Mouse (Mus musculus) embryonic facial prominence, embryonic 11.5 days (tissue): ENCODE measurements around the gene AW549877. TPM values are rescaled to one million over a fixed set of nuclear protein-coding genes. Genes with fewer than 3 reads are reported as not detected.
A peak's percentile ranks its signal among the peaks of the same experiment; 100 is the strongest.

Experiments
- ATAC-seq: fragments of 200-750 bp; cut with Nextera tagmentation; replicated peaks from 2 replicates; pipeline ENCODE4 v1.8.0; 2017; ENCODE audit warnings: low read depth; ENCODE audit not compliant: insufficient number of reproducible peaks, low FRiP score, low TSS enrichment
- DNase-seq: peaks from one replicate; pipeline ENCODE4 v3.0.0-alpha.2; 2015; ENCODE audit warnings: low spot score
- H3K27ac ChIP-seq: fragments of 300-500 bp; sonication (generic); replicated peaks from 2 replicates; pipeline ENCODE4 v1.5.1; 2014; ENCODE audit warnings: mild to moderate bottlenecking, low read depth, low read length, control low read depth
- H3K27me3 ChIP-seq: fragments of 300-500 bp; sonication (generic); 2 replicates; pipeline ENCODE4 v1.6.1; 2014; ENCODE audit warnings: mild to moderate bottlenecking, low read length, moderate library complexity, mixed read lengths; ENCODE audit not compliant: control insufficient read depth, insufficient read depth
- H3K36me3 ChIP-seq: fragments of 300-500 bp; sonication (generic); replicated peaks from 2 replicates; pipeline ENCODE4 v1.6.1; 2014; ENCODE audit warnings: low read depth, mild to moderate bottlenecking, low read length, moderate library complexity, mixed read lengths; ENCODE audit not compliant: control insufficient read depth, insufficient read depth
- H3K4me1 ChIP-seq: fragments of 300-500 bp; sonication (generic); 2 replicates; pipeline ENCODE4 v1.6.1; 2014; ENCODE audit warnings: low read length, mixed read lengths; ENCODE audit not compliant: control insufficient read depth, insufficient read depth
- H3K4me2 ChIP-seq: fragments of 300-500 bp; sonication (generic); 2 replicates; pipeline ENCODE4 v1.6.1; 2014; ENCODE audit warnings: low read depth, mild to moderate bottlenecking, control low read depth, low read length, moderate library complexity
- H3K4me3 ChIP-seq: fragments of 300-500 bp; sonication (generic); 2 replicates; pipeline ENCODE4 v1.5.1; 2014; ENCODE audit warnings: low read depth, low read length, control low read depth
- H3K9ac ChIP-seq: fragments of 300-500 bp; sonication (generic); replicated peaks from 2 replicates; pipeline ENCODE4 v1.6.1; 2014; ENCODE audit warnings: mild to moderate bottlenecking, control low read depth, low read length
- H3K9me3 ChIP-seq: fragments of 300-500 bp; sonication (generic); replicated peaks from 2 replicates; pipeline ENCODE4 v1.6.1; 2016; ENCODE audit warnings: mild to moderate bottlenecking, low read length, inconsistent platforms, mixed read lengths; ENCODE audit not compliant: control insufficient read depth
- WGBS: fragments of 180-500 bp; shearing (Covaris S2); extraction: QIAGEN DNeasy Blood & Tissue Kit; methylation state at CpG from one replicate; pipeline ENCODE4 v1.1.7; 2014; 5-methylcytosine and 5-hydroxymethylcytosine counted together
- polyA plus RNA-seq: library from polyadenylated mRNA; unstranded; fragments of >200 nt; fragmentation: Nextera tagmentation; extraction: Ambion mirVana; gene quantifications from 2 replicates; pipeline ENCODE4 v1.2.1, GENCODE M21; 2014

AW549877 gene
- polyA plus RNA-seq, result 51.8 and 54.6 TPM in 2 replicates

DNA sequence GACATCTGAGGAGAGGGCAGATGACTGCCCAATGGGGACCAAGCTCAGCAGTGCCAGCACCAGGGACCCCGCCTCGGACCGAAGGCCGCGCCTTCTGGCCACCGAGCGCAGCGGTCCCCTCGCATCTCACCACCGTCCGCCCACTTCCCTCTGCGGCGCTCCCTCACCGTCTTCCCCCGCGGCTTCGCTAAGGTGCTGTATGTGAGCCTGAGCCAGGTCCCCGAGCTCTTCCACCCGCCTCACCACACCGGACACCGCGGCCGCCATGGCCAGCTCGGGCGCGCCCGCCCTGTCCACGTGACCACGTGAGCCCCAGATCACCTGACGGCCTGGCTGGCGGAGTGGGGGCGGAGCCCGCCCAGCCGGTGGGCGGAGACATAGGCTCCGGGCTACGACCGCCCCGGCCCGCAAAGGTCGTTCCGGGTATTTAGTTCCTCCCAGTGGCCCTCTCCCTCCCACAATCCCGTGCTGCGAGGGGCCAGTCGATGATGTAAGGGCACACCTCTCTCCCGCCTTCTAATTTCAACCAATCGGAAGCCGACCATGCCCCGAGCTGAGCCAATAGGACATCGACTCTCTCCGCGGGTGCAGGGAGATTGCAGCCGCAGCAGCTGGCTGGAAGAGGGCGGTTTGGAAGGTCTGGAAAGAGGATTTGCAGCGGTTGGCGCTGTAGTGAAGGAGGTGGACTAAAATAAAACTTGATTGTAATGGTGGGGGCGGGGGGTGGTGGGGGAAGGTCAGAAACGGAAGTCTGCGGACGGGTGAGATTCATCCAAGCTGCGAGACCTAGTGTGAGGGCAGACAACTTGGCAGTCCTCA lies at the start of gene AW549877:
Gene AW549877, minus strand, starts transcription at position 297 of the 819 bp plus-strand sequence.
- Histone ChIP-seq H3K36me3 (no peaks in the 10 kb centered on the region), H3K9ac (peak within 1 kb of the TSS; percentile 72), H3K27me3 (no peaks in the 10 kb centered on the region), H3K27ac (peak within 1 kb of the TSS; percentile 52), H3K9me3 (no peaks in the 10 kb centered on the region), H3K4me1 (no peaks in the 10 kb centered on the region), H3K4me2 (peak within 1 kb of the TSS; percentile 54), H3K4me3 (peak within 1 kb of the TSS; percentile 50)
- under 1% methylated on average over 61 of the region's 61 CpGs for WGBS
- peak; percentile 100 for ATAC-seq
- peak; percentile 98 for DNase-seq

- DNase-seq, result peak; percentile 59
These were observed 47.5 kb upstream of the AW549877 start for GRCm38 (mm10) chr15:4043032-4043471.

DNA sequence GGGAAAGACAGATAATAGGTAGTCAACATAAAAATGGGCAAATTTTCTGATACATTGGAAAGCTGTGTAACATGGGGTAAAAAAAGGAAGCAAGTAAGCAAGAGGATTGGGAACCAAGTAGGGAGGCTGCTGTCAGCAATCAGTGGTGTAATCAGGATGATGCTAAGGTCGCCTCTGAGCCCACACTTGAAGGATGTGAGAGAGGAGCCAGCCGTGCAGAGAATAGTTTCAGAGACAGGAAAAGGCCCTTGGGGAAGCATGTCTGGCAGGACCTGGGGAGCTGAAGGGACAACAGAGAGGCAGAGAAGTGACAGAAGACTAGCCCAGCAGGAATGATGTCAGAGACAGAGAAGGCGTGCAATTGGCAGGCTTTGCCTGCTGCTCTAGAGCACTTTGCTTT lies 46.9 kb upstream of the AW549877 start:
- no peaks in the 10 kb centered on the region for H3K27me3 ChIP-seq
- no peak for ATAC-seq
- no peak overlapping the region for H3K4me2 ChIP-seq
- no peaks in the 10 kb centered on the region for H3K36me3 ChIP-seq
- H3K4me1 ChIP-seq, result no peaks in the 10 kb centered on the region
- H3K9me3 ChIP-seq, result no peaks in the 10 kb centered on the region
- 54% methylated on average over 3 of the region's 3 CpGs for WGBS
- H3K27ac ChIP-seq, result no peak overlapping the region
- DNase-seq, result no peak
- H3K9ac ChIP-seq, result no peak overlapping the region
- no peak overlapping the region for H3K4me3 ChIP-seq

More at GRCm38 (mm10) chr15:4043032-4043471, 47.5 kb upstream of the AW549877 start:
- H3K36me3 ChIP-seq, result no peaks in the 10 kb centered on the region
- ATAC-seq, result no peak
- no peaks in the 10 kb centered on the region for H3K9me3 ChIP-seq
- H3K4me3 ChIP-seq, result no peak overlapping the region
- H3K27ac ChIP-seq, result no peak overlapping the region
- 28% methylated on average over 4 of the region's 4 CpGs for WGBS
- no peaks in the 10 kb centered on the region for H3K4me1 ChIP-seq
- no peak overlapping the region for H3K4me2 ChIP-seq
- no peaks in the 10 kb centered on the region for H3K27me3 ChIP-seq
- no peak overlapping the region for H3K9ac ChIP-seq

- WGBS, result 87% methylated on average over 3 of the region's 3 CpGs
- no peak for ATAC-seq
- Histone ChIP-seq H3K27me3 (no peaks in the 10 kb centered on the region), H3K9me3 (no peaks in the 10 kb centered on the region), H3K4me3 (no peak overlapping the region), H3K4me2 (no peak overlapping the region), H3K36me3 (no peaks in the 10 kb centered on the region), H3K4me1 (no peaks in the 10 kb centered on the region), H3K27ac (no peak overlapping the region), H3K9ac (no peak overlapping the region)
- no peak for DNase-seq
These were observed 37.8 kb upstream of the AW549877 start for GRCm38 (mm10) chr15:4033168-4034004.

DNA sequence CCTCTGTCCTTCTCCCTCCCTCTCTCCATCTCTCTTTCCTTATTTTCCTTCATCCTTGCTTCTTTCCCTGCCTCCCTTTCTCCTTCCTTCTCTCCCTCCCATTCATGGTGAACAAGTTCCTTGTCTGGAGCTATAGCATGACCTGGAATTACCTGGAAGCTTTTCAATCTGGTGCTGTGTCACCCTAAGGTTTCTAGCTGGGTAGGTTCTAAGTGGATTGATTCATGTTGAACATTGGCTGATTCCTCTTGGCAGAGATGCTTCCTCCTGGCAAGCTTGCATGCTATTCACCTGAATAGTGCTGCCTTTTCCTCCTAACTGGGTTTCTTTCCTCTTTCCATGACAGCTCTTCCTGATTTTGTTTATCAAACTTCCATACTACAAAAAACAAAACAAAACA lies 33.4 kb upstream of the AW549877 start:
- H3K27me3 ChIP-seq, result no peaks in the 10 kb centered on the region
- no peak for ATAC-seq

GRCm38 (mm10) chr15:4028411-4028700 lies 32.8 kb upstream of the AW549877 start:
- H3K4me3 ChIP-seq, result no peak overlapping the region
- DNase-seq, result no peak
- no peaks in the 10 kb centered on the region for H3K4me1 ChIP-seq
- WGBS, result 77% methylated on average over 6 of the region's 6 CpGs
- no peak overlapping the region for H3K9ac ChIP-seq
- ATAC-seq, result no peak
- no peaks in the 10 kb centered on the region for H3K27me3 ChIP-seq
- no peak overlapping the region for H3K27ac ChIP-seq
- H3K36me3 ChIP-seq, result no peaks in the 10 kb centered on the region
- no peak overlapping the region for H3K4me2 ChIP-seq
- H3K9me3 ChIP-seq, result no peaks in the 10 kb centered on the region

More for the DNA sequence above, 33.4 kb upstream of the AW549877 start:
- H3K36me3 ChIP-seq, result no peaks in the 10 kb centered on the region
- H3K4me3 ChIP-seq, result no peak overlapping the region
- H3K4me1 ChIP-seq, result no peaks in the 10 kb centered on the region
- H3K9me3 ChIP-seq, result no peaks in the 10 kb centered on the region
- no peak for DNase-seq
- H3K27ac ChIP-seq, result no peak overlapping the region
- no peak overlapping the region for H3K9ac ChIP-seq
- H3K4me2 ChIP-seq, result no peak overlapping the region

- H3K9me3 ChIP-seq, result no peaks in the 10 kb centered on the region
- H3K27me3 ChIP-seq, result no peaks in the 10 kb centered on the region
- peak overlapping the region; percentile 73 for H3K4me2 ChIP-seq
- no peaks in the 10 kb centered on the region for H3K4me1 ChIP-seq
- H3K27ac ChIP-seq, result no peak overlapping the region
- H3K4me3 ChIP-seq, result peak overlapping the region; percentile 77
- DNase-seq, result peak; percentile 23
- ATAC-seq, result no peak
- H3K36me3 ChIP-seq, result no peaks in the 10 kb centered on the region
- WGBS, result 8% methylated on average over 6 of the region's 6 CpGs
- peak overlapping the region; percentile 86 for H3K9ac ChIP-seq
These were observed 32.3 kb upstream of the AW549877 start for GRCm38 (mm10) chr15:4027671-4028410.
